Mouse (Mus musculus) forebrain, postnatal 0 days (tissue): ENCODE data around the gene Pdcd11. TPM values are rescaled to one million over a fixed set of nuclear protein-coding genes. Genes with fewer than 3 reads are reported as not detected.

Source experiments
- ATAC-seq: fragments of 200-750 bp; cut with Nextera tagmentation; 2 replicates; pipeline ENCODE4 v1.8.0; 2017; ENCODE audit warnings: mild to moderate bottlenecking, moderate library complexity
- DNase-seq: peaks from one replicate; pipeline ENCODE4 v3.0.0-alpha.2; 2015
- H3K27ac ChIP-seq: fragments of 300-500 bp; sonication (generic); 2 replicates; pipeline ENCODE4 v1.5.1; 2014; ENCODE audit warnings: low read depth, mild to moderate bottlenecking, antibody characterized with exemption, low read length, moderate library complexity, mixed read lengths
- H3K27me3 ChIP-seq: fragments of 300-500 bp; sonication (generic); 2 replicates; pipeline ENCODE4 v1.6.1; 2014; ENCODE audit warnings: mild to moderate bottlenecking, low read length, mixed read lengths; ENCODE audit not compliant: insufficient read depth
- H3K36me3 ChIP-seq: fragments of 300-500 bp; sonication (generic); 2 replicates; pipeline ENCODE4 v1.6.1; 2014; ENCODE audit warnings: mild to moderate bottlenecking, moderate library complexity; ENCODE audit not compliant: insufficient read depth
- H3K4me1 ChIP-seq: fragments of 300-500 bp; sonication (generic); 2 replicates; pipeline ENCODE4 v1.6.1; 2014; ENCODE audit warnings: antibody characterized with exemption; ENCODE audit not compliant: insufficient read depth
- H3K4me2 ChIP-seq: fragments of 300-500 bp; sonication (generic); 2 replicates; pipeline ENCODE4 v1.6.1; 2014; ENCODE audit warnings: low read depth, mild to moderate bottlenecking, moderate library complexity
- H3K4me3 ChIP-seq: fragments of 300-500 bp; sonication (generic); 2 replicates; pipeline ENCODE4 v1.5.1; 2014; ENCODE audit warnings: low read depth, low read length, mixed read lengths
- H3K9ac ChIP-seq: fragments of 300-500 bp; sonication (generic); 2 replicates; pipeline ENCODE4 v1.6.1; 2014; ENCODE audit warnings: mild to moderate bottlenecking
- H3K9me3 ChIP-seq: fragments of 300-500 bp; sonication (generic); 2 replicates; pipeline ENCODE4 v1.6.1; 2016; ENCODE audit warnings: low read length
- CTCF ChIP-seq: sonication (generic); IDR thresholded peaks from 2 replicates; pipeline ENCODE4 v1.5.1; 2016; ENCODE audit warnings: antibody characterized with exemption, control low read depth, low read depth
- WGBS: fragments of 180-500 bp; shearing (Covaris S2); extraction: QIAGEN DNeasy Blood & Tissue Kit; methylation state at CpG from one replicate; pipeline ENCODE4 v1.1.7; 2014; 5-methylcytosine and 5-hydroxymethylcytosine counted together
- polyA plus RNA-seq: library from polyadenylated mRNA; unstranded; fragments of >200 nt; fragmentation: Nextera tagmentation; extraction: Ambion mirVana; gene quantifications from 2 replicates; pipeline ENCODE4 v1.2.1, GENCODE M21; 2015
- total RNA-seq: library from RNA; depleted of rRNA; stranded (reverse); fragments of >200 nt; gene quantifications from 2 replicates; pipeline ENCODE4 v1.2.3, GENCODE M21; 2014

The Pdcd11 gene
- total and polyA plus RNA-seq, 2 experiments from 2014 or later = 3.8 to 17.2 TPM

GRCm38 (mm10) chr19:47166758-47167157 lies 76.2 kb downstream of the Pdcd11 start:
- 17% methylated on average over 3 of the region's 3 CpGs for WGBS
- Histone ChIP-seq H3K4me1 (no peaks in the 10 kb centered on the region), H3K27me3 (peaks cover 5% of the 10 kb centered on the region; the same call in 1 of the 2 replicates), H3K9ac (no peak overlapping the region), H3K4me2 (no peak overlapping the region), H3K9me3 (no peaks in the 10 kb centered on the region), H3K36me3 (no peaks in the 10 kb centered on the region), H3K4me3 (no peak overlapping the region), H3K27ac (no peak overlapping the region)
- no peak for ATAC-seq
- no peak for DNase-seq
- no peak for TF ChIP-seq CTCF

- peaks cover 5% of the 10 kb centered on the region; the same call in 1 of the 2 replicates for H3K27me3 ChIP-seq
- no peaks in the 10 kb centered on the region for H3K36me3 ChIP-seq
- DNase-seq (no peak), ATAC-seq (no peak)
- no peaks in the 10 kb centered on the region for H3K4me1 ChIP-seq
- H3K27ac ChIP-seq = no peak overlapping the region
- no peak overlapping the region for H3K4me2 ChIP-seq
- 54% methylated on average over 7 of the region's 7 CpGs for WGBS
- no peak overlapping the region for H3K4me3 ChIP-seq
- H3K9ac ChIP-seq = no peak overlapping the region
- no peaks in the 10 kb centered on the region for H3K9me3 ChIP-seq
- no peak for TF ChIP-seq CTCF
These were observed 77.1 kb downstream of the Pdcd11 start for GRCm38 (mm10) chr19:47167617-47168214.

GRCm38 (mm10) chr19:47168223-47168622 lies 77.7 kb downstream of the Pdcd11 start:
- Histone ChIP-seq H3K4me1 (no peaks in the 10 kb centered on the region), H3K4me3 (no peak overlapping the region), H3K36me3 (no peaks in the 10 kb centered on the region), H3K4me2 (peak overlapping the region; percentile 20; the same call in 1 of the 2 replicates), H3K9ac (no peak overlapping the region), H3K27ac (no peak overlapping the region), H3K9me3 (no peaks in the 10 kb centered on the region), H3K27me3 (peaks cover 5% of the 10 kb centered on the region; the same call in 1 of the 2 replicates)
- 7% methylated on average over 13 of the region's 13 CpGs for WGBS
- TF ChIP-seq CTCF = peak; percentile 82
- DNase-seq (peak; percentile 60), ATAC-seq (peak; percentile 29; the same call in 1 of the 2 replicates)

GRCm38 (mm10) chr19:47168793-47169412 lies 78.3 kb downstream of the Pdcd11 start:
- peak; percentile 76 for ATAC-seq
- peak; percentile 89 for DNase-seq
- Histone ChIP-seq H3K4me3 (no peak overlapping the region), H3K27ac (no peak overlapping the region), H3K9me3 (no peaks in the 10 kb centered on the region), H3K36me3 (no peaks in the 10 kb centered on the region), H3K9ac (no peak overlapping the region), H3K27me3 (peaks cover 5% of the 10 kb centered on the region; the same call in 1 of the 2 replicates), H3K4me2 (peak overlapping the region; percentile 20), H3K4me1 (no peaks in the 10 kb centered on the region)
- WGBS = 19% methylated on average over 11 of the region's 11 CpGs
- TF ChIP-seq CTCF = peak; percentile 87

GRCm38 (mm10) chr19:47174515-47174914 lies 83.9 kb downstream of the Pdcd11 start:
- no peaks in the 10 kb centered on the region for H3K27me3 ChIP-seq
- 62% methylated on average over 3 of the region's 3 CpGs for WGBS
- no peak overlapping the region for H3K9ac ChIP-seq
- H3K4me2 ChIP-seq = no peak overlapping the region
- no peaks in the 10 kb centered on the region for H3K36me3 ChIP-seq
- peak; percentile 61 for TF ChIP-seq CTCF
- H3K4me3 ChIP-seq = no peak overlapping the region
- peaks cover 2% of the 10 kb centered on the region; the same call in 1 of the 2 replicates for H3K4me1 ChIP-seq
- H3K9me3 ChIP-seq = no peaks in the 10 kb centered on the region
- ATAC-seq = no peak
- H3K27ac ChIP-seq = no peak overlapping the region
- peak; percentile 27 for DNase-seq

GRCm38 (mm10) chr19:47175472-47175871 lies 84.9 kb downstream of the Pdcd11 start:
- WGBS = 80% methylated on average over 2 of the region's 2 CpGs
- H3K4me3 ChIP-seq = no peak overlapping the region
- no peak for ATAC-seq
- H3K4me2 ChIP-seq = no peak overlapping the region
- DNase-seq = no peak
- peak; percentile 29; the same call in 1 of the 2 replicates for TF ChIP-seq CTCF
- H3K9ac ChIP-seq = no peak overlapping the region
- no peaks in the 10 kb centered on the region for H3K27me3 ChIP-seq
- H3K27ac ChIP-seq = no peak overlapping the region
- no peaks in the 10 kb centered on the region for H3K36me3 ChIP-seq
- H3K4me1 ChIP-seq = peaks cover 2% of the 10 kb centered on the region; the same call in 1 of the 2 replicates
- no peaks in the 10 kb centered on the region for H3K9me3 ChIP-seq

GRCm38 (mm10) chr19:47176916-47177505 lies 86.4 kb downstream of the Pdcd11 start:
- H3K4me1 ChIP-seq = peaks cover 2% of the 10 kb centered on the region; the same call in 1 of the 2 replicates
- H3K4me2 ChIP-seq = no peak overlapping the region
- no peak for TF ChIP-seq CTCF
- 82% methylated on average over 2 of the region's 2 CpGs for WGBS
- ATAC-seq = no peak
- H3K27ac ChIP-seq = no peak overlapping the region
- no peaks in the 10 kb centered on the region; the same call in 1 of the 2 replicates for H3K27me3 ChIP-seq
- DNase-seq = no peak
- no peaks in the 10 kb centered on the region for H3K9me3 ChIP-seq
- H3K4me3 ChIP-seq = no peak overlapping the region
- H3K36me3 ChIP-seq = no peaks in the 10 kb centered on the region
- H3K9ac ChIP-seq = no peak overlapping the region
